Mouse (Mus musculus) small intestine, adult 2 months (tissue): ENCODE results near the gene Mpi. TPM values are rescaled to one million over a fixed set of nuclear protein-coding genes. Genes with fewer than 3 reads are reported as not detected.

Experiments
- H3K27ac ChIP-seq: fragments of 200-500 bp; 2 replicates; pipeline ENCODE4 v1.5.1; 2012; ENCODE audit warnings: low read depth, low read length, control low read depth, inconsistent platforms; ENCODE audit not compliant: insufficient read depth
- H3K27me3 ChIP-seq: fragments of 200-500 bp; 2 replicates; pipeline ENCODE4 v1.6.1; 2012; ENCODE audit warnings: mild to moderate bottlenecking, moderate library complexity, low read length, inconsistent platforms; ENCODE audit not compliant: control insufficient read depth, insufficient read depth
- H3K36me3 ChIP-seq: fragments of 200-500 bp; 2 replicates; pipeline ENCODE4 v1.6.1; 2012; ENCODE audit warnings: mild to moderate bottlenecking, low read length, control low read depth, inconsistent platforms; ENCODE audit not compliant: control insufficient read depth, insufficient read depth
- H3K4me1 ChIP-seq: fragments of 200-500 bp; 2 replicates; pipeline ENCODE4 v1.6.1; 2012; ENCODE audit warnings: low read length, inconsistent platforms, mixed read lengths; ENCODE audit not compliant: control insufficient read depth, insufficient read depth, insufficient read length
- H3K4me3 ChIP-seq: fragments of 200-500 bp; 2 replicates; pipeline ENCODE4 v1.5.1; 2012; ENCODE audit warnings: low read depth, mild to moderate bottlenecking, control low read depth, inconsistent platforms, low read length, moderate library complexity
- CTCF ChIP-seq: fragments of 200-500 bp; IDR thresholded peaks from 2 replicates; pipeline ENCODE4 v1.5.1; 2012; ENCODE audit warnings: low read depth, mild to moderate bottlenecking, control low read depth, inconsistent platforms, low read length, moderate library complexity, mixed read lengths; ENCODE audit not compliant: insufficient replicate concordance, insufficient read length; ENCODE audit errors: extremely low read depth
- POLR2A ChIP-seq: fragments of 200-500 bp; IDR thresholded peaks from 2 replicates; pipeline ENCODE4 v1.6.1; 2012; ENCODE audit warnings: low read depth, mild to moderate bottlenecking, control low read depth, inconsistent platforms, low read length, moderate library complexity
- WGBS: fragments of 180-500 bp; shearing (Covaris S2); methylation state at CpG from one replicate; pipeline ENCODE4 v1.1.7; 2018; 5-methylcytosine and 5-hydroxymethylcytosine counted together
- polyA plus RNA-seq: library from polyadenylated mRNA; depleted of rRNA; stranded (reverse); fragments of >200 nt; gene quantifications from 2 replicates; pipeline ENCODE4 v1.2.3, GENCODE M21; 2012

Mpi gene
- polyA plus RNA-seq, 1 experiment: 117 TPM

DNA sequence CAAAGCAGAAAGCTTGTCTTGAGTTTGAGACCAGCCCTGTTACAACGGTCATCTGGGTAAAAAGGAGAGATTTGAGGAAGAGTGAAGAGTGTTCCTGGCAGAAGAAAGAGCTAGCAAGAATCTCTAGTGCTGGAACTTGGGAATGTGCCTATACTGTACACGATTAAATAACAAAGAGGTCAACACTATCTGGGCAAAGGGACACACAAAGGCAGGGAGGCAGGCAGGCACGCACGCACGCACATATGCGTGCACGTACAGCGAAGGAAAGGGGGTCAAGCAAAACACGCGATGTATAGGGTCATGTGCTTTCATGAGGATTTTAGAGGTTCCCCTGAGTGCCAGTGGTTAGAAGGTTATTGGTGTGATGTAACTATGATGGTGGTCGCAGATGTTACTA, 556 bp upstream of the Mpi start:
- Histone ChIP-seq H3K36me3 (peaks cover 17% of the 10 kb centered on the region), H3K4me3 (no peak overlapping the region), H3K27me3 (no peaks in the 10 kb centered on the region), H3K27ac (peak overlapping the region; percentile 50), H3K4me1 (peaks cover 27% of the 10 kb centered on the region)
- TF ChIP-seq CTCF (no peak), POLR2A (no peak)
- 47% methylated on average over 11 of the region's 11 CpGs for WGBS

- H3K27ac ChIP-seq: peak overlapping the region; percentile 99
- H3K27me3 ChIP-seq: no peaks in the 10 kb centered on the region
- peaks cover 34% of the 10 kb centered on the region for H3K36me3 ChIP-seq
- TF ChIP-seq POLR2A: no peak; the same call in 1 of the 2 replicates
- TF ChIP-seq CTCF: no peak
- H3K4me3 ChIP-seq: peak overlapping the region; percentile 10; the same call in 1 of the 2 replicates
- 29% methylated on average over 11 of the region's 11 CpGs for WGBS
- peaks cover 36% of the 10 kb centered on the region for H3K4me1 ChIP-seq
Observed at GRCm38 (mm10) chr9:57550126-57550862, 2.3 kb downstream of the Mpi start.

GRCm38 (mm10) chr9:57549186-57549585, 3.4 kb downstream of the Mpi start:
- 93% methylated on average over 4 of the region's 4 CpGs for WGBS
- H3K4me3 ChIP-seq: no peak overlapping the region
- H3K27me3 ChIP-seq: no peaks in the 10 kb centered on the region
- peaks cover 44% of the 10 kb centered on the region for H3K36me3 ChIP-seq
- TF ChIP-seq CTCF (no peak), POLR2A (no peak)
- H3K4me1 ChIP-seq: peaks cover 36% of the 10 kb centered on the region
- peak overlapping the region; percentile 99; the same call in 1 of the 2 replicates for H3K27ac ChIP-seq

DNA sequence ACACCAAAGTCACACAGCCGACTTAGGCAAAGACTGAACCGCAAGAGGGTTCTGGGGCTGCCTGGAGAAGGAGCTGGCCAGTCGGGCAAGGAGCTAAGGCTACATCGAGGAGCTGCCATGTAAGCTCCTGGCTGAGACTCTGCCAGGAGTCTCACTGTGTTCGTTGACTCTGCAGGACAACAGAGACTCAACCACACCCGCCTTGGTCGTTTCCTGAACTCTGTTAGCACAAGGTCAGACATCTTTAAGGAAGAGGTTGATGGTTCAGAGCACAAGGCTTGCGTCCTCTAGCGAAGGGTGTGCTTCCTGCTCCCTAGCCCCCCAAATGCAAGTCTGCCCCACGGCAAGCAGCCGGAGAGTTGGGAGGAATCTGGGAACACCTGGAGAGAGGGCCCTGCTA, 4.7 kb downstream of the Mpi start:
- no peaks in the 10 kb centered on the region for H3K27me3 ChIP-seq
- 57% methylated on average over 11 of the region's 11 CpGs for WGBS
- H3K36me3 ChIP-seq: peaks cover 56% of the 10 kb centered on the region
- TF ChIP-seq POLR2A: no peak
- TF ChIP-seq CTCF: no peak
- peak overlapping the region; percentile 89 for H3K27ac ChIP-seq
- H3K4me1 ChIP-seq: peaks cover 28% of the 10 kb centered on the region
- H3K4me3 ChIP-seq: peak overlapping the region; percentile 14

GRCm38 (mm10) chr9:57547287-57547686, 5.3 kb downstream of the Mpi start:
- H3K36me3 ChIP-seq: peaks cover 62% of the 10 kb centered on the region
- TF ChIP-seq POLR2A: no peak
- TF ChIP-seq CTCF: no peak
- H3K4me3 ChIP-seq: no peak overlapping the region
- no peaks in the 10 kb centered on the region for H3K27me3 ChIP-seq
- peaks cover 28% of the 10 kb centered on the region for H3K4me1 ChIP-seq
- peak overlapping the region; percentile 89 for H3K27ac ChIP-seq
- 23% methylated on average over 5 of the region's 5 CpGs for WGBS

DNA sequence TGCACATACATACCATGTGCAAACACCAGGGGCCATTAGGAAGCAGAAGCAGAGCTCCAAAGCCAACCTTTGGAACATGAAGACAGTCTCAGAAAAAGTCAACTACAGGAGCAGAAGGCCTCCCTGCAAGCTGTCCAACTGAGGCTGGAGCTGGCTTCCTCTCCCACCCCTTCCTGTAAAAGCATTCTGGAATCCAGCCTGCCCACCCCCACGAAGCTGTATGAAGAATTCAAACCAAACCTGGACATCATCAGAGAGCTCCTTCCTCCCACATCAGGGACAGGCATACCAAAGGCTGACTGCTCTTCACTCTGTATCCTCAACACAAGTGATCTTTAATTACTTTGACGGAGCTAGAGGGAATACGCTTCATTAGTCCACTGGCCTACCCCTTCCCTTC, 8.6 kb downstream of the Mpi start:
- TF ChIP-seq POLR2A (no peak), CTCF (no peak)
- Histone ChIP-seq H3K4me1 (peaks cover 18% of the 10 kb centered on the region), H3K27me3 (no peaks in the 10 kb centered on the region), H3K36me3 (peaks cover 68% of the 10 kb centered on the region), H3K4me3 (no peak overlapping the region), H3K27ac (no peak overlapping the region)
- WGBS: 72% methylated on average over 3 of the region's 3 CpGs

GRCm38 (mm10) chr9:57541312-57541711, 11.3 kb downstream of the Mpi start:
- WGBS: 0% methylated on average over 1 of the region's 1 CpGs
- TF ChIP-seq POLR2A: no peak
- no peak for TF ChIP-seq CTCF

More at GRCm38 (mm10) chr9:57541312-57541711, 11.3 kb downstream of the Mpi start:
- Histone ChIP-seq H3K36me3 (peaks cover 54% of the 10 kb centered on the region), H3K4me1 (peaks cover 6% of the 10 kb centered on the region; the same call in 1 of the 2 replicates), H3K27me3 (no peaks in the 10 kb centered on the region), H3K4me3 (no peak overlapping the region), H3K27ac (no peak overlapping the region)
